Mouse (Mus musculus) brain, embryonic 14.5 days (tissue): ENCODE measurements around the gene Arhgef3.

Experiments
- CTCF ChIP-seq: fragments of 200-500 bp; IDR thresholded peaks from 2 replicates; pipeline ENCODE4 v1.5.1; 2012; ENCODE audit warnings: inconsistent platforms, mild to moderate bottlenecking, moderate library complexity, borderline replicate concordance; ENCODE audit not compliant: insufficient read depth, insufficient read length; ENCODE audit errors: extremely low read depth
- POLR2A ChIP-seq: fragments of 200-500 bp; IDR thresholded peaks from 2 replicates; pipeline ENCODE4 v1.6.1; 2012; ENCODE audit warnings: mild to moderate bottlenecking, inconsistent platforms, borderline replicate concordance; ENCODE audit not compliant: poor library complexity, insufficient read depth, insufficient read length, severe bottlenecking; ENCODE audit errors: extremely low read depth

GRCm38 (mm10) chr14:27156032-27156431 is 41.3 kb downstream of the Arhgef3 start:
- TF ChIP-seq CTCF = no peak
- no peak for TF ChIP-seq POLR2A
